Mouse (Mus musculus): ENCODE measurements at regions not wholly inside any gene's neighbourhood (a gene's known extent, or its start where the extent isn't known, plus 50 kb on each side); places are given as distances from the start of the nearest gene placed in this dataset.

DNA sequence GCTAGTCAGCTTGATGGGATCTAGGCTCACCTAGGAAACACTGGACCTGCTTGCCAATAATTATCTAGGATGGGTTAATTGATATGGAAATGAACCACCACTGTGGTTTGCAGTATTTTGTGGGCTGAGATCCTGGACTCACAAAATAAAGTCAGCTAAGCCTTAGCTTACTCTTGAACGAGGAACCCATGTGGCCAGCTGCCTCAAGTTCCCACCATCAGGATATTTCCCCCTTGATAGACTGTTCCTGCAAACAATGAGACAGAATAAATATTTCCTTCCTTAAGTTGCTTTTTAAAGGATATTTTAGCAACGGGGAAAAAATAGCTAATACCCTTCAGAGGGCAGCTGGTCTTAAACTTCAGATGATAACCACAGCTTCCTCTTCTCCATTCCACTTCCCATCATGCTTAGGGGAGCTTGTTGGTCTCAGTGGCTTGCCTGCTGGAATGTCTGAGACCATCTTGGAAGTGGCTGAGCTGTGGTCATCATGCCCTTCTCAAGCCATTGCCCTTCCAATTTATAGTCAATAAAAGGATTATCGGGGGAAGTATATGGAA is 913.7 kb upstream of the Lrrc6 start:
- 70% methylated on average over 3 of the region's 3 CpGs for WGBS
- Histone ChIP-seq H3K36me3 (ENCODE audit: insufficient read depth, low read length) (no peaks in the 10 kb centered on the region), H3K4me2 (replicated peaks; ENCODE audit: low read depth, low read length) (no peak overlapping the region), H3K4me1 (ENCODE audit: insufficient read depth, low read depth, low read length) (no peaks in the 10 kb centered on the region), H3K27ac (ENCODE audit: low read length) (no peak overlapping the region), H3K9ac (replicated peaks; ENCODE audit: low read depth) (no peak overlapping the region), H3K27me3 (replicated peaks; ENCODE audit: insufficient read depth, low read length) (no peaks in the 10 kb centered on the region), H3K9me3 (ENCODE audit: low read length) (no peaks in the 10 kb centered on the region), H3K4me3 (ENCODE audit: low read depth, low read length) (no peak overlapping the region)
- ATAC-seq (no peak), DNase-seq (ENCODE audit: low spot score) (peak; percentile 11)
- no peak for TF ChIP-seq EP300 (IDR thresholded peaks at IDR 0.05)

DNA sequence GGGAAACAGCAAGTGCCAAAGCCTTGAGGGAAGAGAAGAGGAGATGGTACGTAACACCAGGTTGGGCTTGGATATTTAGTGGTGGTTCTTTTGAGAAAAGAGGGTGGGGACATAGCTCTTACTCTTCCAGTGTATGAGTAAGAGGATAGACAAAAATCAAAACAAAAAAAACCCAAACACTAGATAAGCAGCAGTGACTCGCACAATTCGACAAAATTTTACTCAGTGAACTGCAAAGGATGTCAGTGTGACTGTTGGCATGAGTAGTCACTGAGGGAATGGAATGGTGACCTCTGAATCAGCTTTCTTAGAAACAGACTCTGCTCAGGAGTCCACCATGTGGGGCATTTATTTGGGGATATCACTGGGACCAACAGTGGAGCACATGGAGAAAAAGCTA is 912.9 kb upstream of the Lrrc6 start:
- H3K4me2 ChIP-seq (replicated peaks; ENCODE audit: low read depth, low read length) = no peak overlapping the region
- no peak for TF ChIP-seq EP300 (IDR thresholded peaks at IDR 0.05)
- no peak for TF ChIP-seq CTCF (IDR thresholded peaks at IDR 0.05)
- H3K36me3 ChIP-seq (ENCODE audit: insufficient read depth, low read length) = no peaks in the 10 kb centered on the region
- no peak for ATAC-seq
- no peak overlapping the region for H3K27ac ChIP-seq (ENCODE audit: low read length)
- H3K27me3 ChIP-seq (replicated peaks; ENCODE audit: insufficient read depth, low read length) = no peaks in the 10 kb centered on the region
- H3K9ac ChIP-seq (replicated peaks; ENCODE audit: low read depth) = no peak overlapping the region
- H3K4me1 ChIP-seq (ENCODE audit: insufficient read depth, low read depth, low read length) = no peaks in the 10 kb centered on the region
- 78% methylated on average over 3 of the region's 3 CpGs for WGBS
- H3K4me3 ChIP-seq (ENCODE audit: low read depth, low read length) = no peak overlapping the region
- DNase-seq (ENCODE audit: low spot score) = no peak
- no peaks in the 10 kb centered on the region for H3K9me3 ChIP-seq (ENCODE audit: low read length)

DNA sequence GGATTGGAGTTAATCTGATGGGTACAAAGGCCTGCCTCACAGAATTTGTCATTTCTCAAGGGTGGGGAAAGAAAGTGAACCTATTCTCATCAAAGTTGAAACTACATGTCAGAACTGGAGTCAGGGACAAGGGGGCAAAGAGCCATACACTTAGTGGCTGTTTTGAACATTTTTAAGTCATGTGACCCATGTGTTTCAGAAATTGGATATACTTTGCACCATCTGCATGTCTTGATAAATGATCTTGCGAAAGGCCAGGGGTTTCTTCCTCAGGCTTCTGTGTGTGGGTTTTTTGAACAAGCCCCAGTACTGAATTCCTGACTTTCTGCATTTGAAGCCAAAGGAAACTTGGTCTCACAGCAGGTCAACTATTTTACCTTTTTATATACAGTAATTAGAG is 911.7 kb upstream of the Lrrc6 start:
- ATAC-seq = no peak
- Histone ChIP-seq H3K36me3 (ENCODE audit: insufficient read depth, low read length) (no peaks in the 10 kb centered on the region), H3K9ac (replicated peaks; ENCODE audit: low read depth) (no peak overlapping the region), H3K9me3 (ENCODE audit: low read length) (no peaks in the 10 kb centered on the region), H3K27ac (ENCODE audit: low read length) (no peak overlapping the region), H3K27me3 (replicated peaks; ENCODE audit: insufficient read depth, low read length) (no peaks in the 10 kb centered on the region), H3K4me3 (ENCODE audit: low read depth, low read length) (no peak overlapping the region), H3K4me1 (ENCODE audit: insufficient read depth, low read depth, low read length) (no peaks in the 10 kb centered on the region), H3K4me2 (replicated peaks; ENCODE audit: low read depth, low read length) (no peak overlapping the region)
- TF ChIP-seq CTCF (IDR thresholded peaks at IDR 0.05) (no peak), EP300 (IDR thresholded peaks at IDR 0.05) (no peak)
- WGBS = 96% methylated on average over 1 of the region's 1 CpGs
- no peak for DNase-seq (ENCODE audit: low spot score)

DNA sequence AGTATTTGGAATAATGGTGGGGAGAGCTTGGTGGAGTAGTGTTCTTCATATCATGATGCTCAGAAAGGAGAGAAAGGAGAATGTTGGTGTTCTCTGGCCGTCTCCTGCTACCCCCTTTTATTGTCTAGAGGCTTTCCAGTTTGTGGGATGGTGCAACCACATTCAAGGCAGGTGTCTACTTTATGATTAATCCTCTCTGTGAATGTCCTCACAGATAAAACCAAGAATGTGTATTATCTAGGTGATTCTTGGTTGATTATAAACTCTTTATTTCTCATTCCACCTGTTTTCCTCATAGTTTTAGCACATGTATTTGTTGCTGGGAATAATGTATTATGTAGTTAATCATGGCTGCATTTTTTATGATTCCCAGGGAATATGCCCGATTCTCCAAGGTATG is 910.9 kb upstream of the Lrrc6 start:
- no peak for TF ChIP-seq CTCF (IDR thresholded peaks at IDR 0.05)
- no peak for TF ChIP-seq EP300 (IDR thresholded peaks at IDR 0.05)
- DNase-seq (ENCODE audit: low spot score) (no peak), ATAC-seq (no peak)
- H3K27ac ChIP-seq (ENCODE audit: low read length) = no peak overlapping the region
- no peak overlapping the region for H3K4me3 ChIP-seq (ENCODE audit: low read depth, low read length)
- no peaks in the 10 kb centered on the region for H3K27me3 ChIP-seq (replicated peaks; ENCODE audit: insufficient read depth, low read length)
- WGBS = 84% methylated on average over 2 of the region's 2 CpGs
- no peak overlapping the region for H3K4me2 ChIP-seq (replicated peaks; ENCODE audit: low read depth, low read length)
- H3K4me1 ChIP-seq (ENCODE audit: insufficient read depth, low read depth, low read length) = no peaks in the 10 kb centered on the region
- H3K36me3 ChIP-seq (ENCODE audit: insufficient read depth, low read length) = no peaks in the 10 kb centered on the region
- H3K9me3 ChIP-seq (ENCODE audit: low read length) = no peaks in the 10 kb centered on the region
- H3K9ac ChIP-seq (replicated peaks; ENCODE audit: low read depth) = no peak overlapping the region

DNA sequence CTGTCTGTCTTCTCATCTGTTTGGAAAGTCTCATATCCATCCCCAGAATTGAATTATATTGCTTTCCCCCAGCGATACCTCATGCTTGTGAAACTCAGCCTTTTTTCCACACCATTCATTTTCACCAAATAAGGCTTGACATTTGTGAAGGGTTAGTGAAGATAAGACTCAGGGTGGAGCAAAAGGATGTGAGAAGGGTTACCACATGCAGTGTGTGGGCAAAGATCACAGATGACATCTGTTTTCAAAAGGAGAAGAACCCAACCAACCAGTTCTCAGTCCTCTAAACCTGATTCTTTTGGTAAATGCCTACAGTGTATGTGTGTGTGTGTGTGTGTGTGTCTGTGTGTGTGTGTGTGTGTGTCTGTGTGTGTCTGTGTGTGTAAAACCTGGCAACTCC is 909.3 kb upstream of the Lrrc6 start:
- H3K9me3 ChIP-seq (ENCODE audit: low read length) = no peaks in the 10 kb centered on the region
- no peak overlapping the region for H3K9ac ChIP-seq (replicated peaks; ENCODE audit: low read depth)
- 40% methylated on average over 1 of the region's 1 CpGs for WGBS
- no peak overlapping the region for H3K27ac ChIP-seq (ENCODE audit: low read length)
- H3K4me2 ChIP-seq (replicated peaks; ENCODE audit: low read depth, low read length) = no peak overlapping the region
- no peak for TF ChIP-seq EP300 (IDR thresholded peaks at IDR 0.05)
- TF ChIP-seq CTCF (IDR thresholded peaks at IDR 0.05) = no peak
- no peak overlapping the region for H3K4me3 ChIP-seq (ENCODE audit: low read depth, low read length)
- H3K27me3 ChIP-seq (replicated peaks; ENCODE audit: insufficient read depth, low read length) = no peaks in the 10 kb centered on the region
- DNase-seq (ENCODE audit: low spot score) (no peak), ATAC-seq (no peak)
- no peaks in the 10 kb centered on the region for H3K36me3 ChIP-seq (ENCODE audit: insufficient read depth, low read length)
- no peaks in the 10 kb centered on the region for H3K4me1 ChIP-seq (ENCODE audit: insufficient read depth, low read depth, low read length)

DNA sequence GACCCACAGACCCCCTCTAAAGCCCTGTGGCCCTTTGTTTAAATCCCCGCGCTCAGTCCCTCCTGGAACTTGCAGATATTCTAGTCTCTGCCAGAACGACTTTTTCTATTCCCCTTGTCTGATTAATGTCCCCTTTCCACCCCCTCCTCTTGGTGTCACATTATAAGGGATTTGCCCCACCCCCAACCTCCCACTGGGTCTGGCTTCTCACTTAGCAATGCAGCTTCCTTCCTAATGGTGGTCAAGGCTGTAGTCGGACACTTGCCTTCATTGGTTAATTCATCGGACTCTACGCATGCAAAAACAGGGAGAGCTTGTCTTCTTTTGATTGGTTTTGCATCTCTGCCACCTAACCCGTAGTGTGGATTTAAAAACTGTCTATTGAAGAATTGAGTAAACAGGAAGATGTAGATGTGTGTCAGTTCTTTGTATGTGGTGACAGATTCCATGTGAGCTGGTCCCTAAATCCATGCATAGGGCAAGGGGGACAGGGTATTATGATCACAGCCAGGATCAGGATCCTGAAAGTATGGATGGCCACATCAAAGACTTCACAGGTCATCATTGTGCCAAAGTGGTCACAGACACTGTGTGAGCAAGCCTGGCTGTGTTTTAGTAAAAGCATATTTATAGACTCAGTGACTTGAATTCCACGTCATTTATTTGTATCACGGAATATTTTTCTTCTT is 908.3 kb upstream of the Lrrc6 start:
- no peak overlapping the region for H3K9ac ChIP-seq (replicated peaks; ENCODE audit: low read depth)
- no peak overlapping the region for H3K4me2 ChIP-seq (replicated peaks; ENCODE audit: low read depth, low read length)
- no peaks in the 10 kb centered on the region for H3K9me3 ChIP-seq (ENCODE audit: low read length)
- H3K27ac ChIP-seq (ENCODE audit: low read length) = no peak overlapping the region
- no peaks in the 10 kb centered on the region for H3K4me1 ChIP-seq (ENCODE audit: insufficient read depth, low read depth, low read length)
- no peaks in the 10 kb centered on the region for H3K36me3 ChIP-seq (ENCODE audit: insufficient read depth, low read length)
- WGBS = 50% methylated on average over 9 of the region's 9 CpGs
- H3K4me3 ChIP-seq (ENCODE audit: low read depth, low read length) = no peak overlapping the region
- DNase-seq (ENCODE audit: low spot score) = no peak
- TF ChIP-seq CTCF (IDR thresholded peaks at IDR 0.05) = no peak
- no peak for TF ChIP-seq EP300 (IDR thresholded peaks at IDR 0.05)
- no peaks in the 10 kb centered on the region for H3K27me3 ChIP-seq (replicated peaks; ENCODE audit: insufficient read depth, low read length)
- ATAC-seq = peak; percentile 37; the same call in 1 of the 2 replicates

Measured in lung, postnatal 0 days (tissue).